Mouse (Mus musculus) hematopoietic stem cell, adult 5-6 weeks (primary cell): Measurements from ENCODE around the gene Cfap99. TPM values are rescaled to one million over a fixed set of nuclear protein-coding genes. Genes with fewer than 3 reads are reported as not detected.

Experiments
- ATAC-seq, 2 experiments: fragments of 125-278 bp in 1 of 2; replicated peaks in 1 of 2; 2 replicates each; pipeline ENCODE4 v1.8.0; 2016 to 2017; ENCODE audit warnings: inconsistent platforms in 2 of 2, mild to moderate bottlenecking in 2 of 2, moderate number of reproducible peaks in 2 of 2, low read depth in 1 of 2, moderate TSS enrichment in 1 of 2; ENCODE audit not compliant: low FRiP score in 2 of 2, poor library complexity in 2 of 2, severe bottlenecking in 2 of 2, insufficient read depth in 1 of 2, low TSS enrichment in 1 of 2
- total RNA-seq: library from RNA; stranded (forward); fragments of 172-1452, 232-1000 nt; gene quantifications from 2 replicates; pipeline ENCODE4 v1.2.3, GENCODE M21; 2017

Gene Cfap99
- total RNA-seq, 1 experiment from 2014 or later = not detected

GRCm38 (mm10) chr5:34298937-34299535 is 10.6 kb downstream of the Cfap99 start:
- no peak for ATAC-seq

DNA sequence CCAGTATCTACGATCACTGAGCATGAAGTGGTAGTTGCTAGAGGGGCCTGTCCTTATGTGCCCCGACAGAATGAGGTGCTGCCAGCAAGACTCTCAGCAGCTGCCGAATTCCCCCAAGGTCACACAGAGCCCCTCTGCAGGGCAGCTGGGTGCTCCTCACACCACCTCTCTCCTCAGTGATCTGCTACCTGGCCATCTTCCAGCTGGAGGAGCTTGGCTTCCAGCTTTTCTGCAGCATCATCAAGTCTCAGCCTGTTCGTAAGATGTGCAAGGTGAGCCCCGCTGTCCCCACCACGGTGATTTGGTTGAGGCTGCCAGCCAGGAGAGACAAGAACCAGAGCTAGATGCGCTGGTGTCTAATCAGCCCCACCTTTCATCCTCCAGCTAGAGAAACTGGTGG is 14.0 kb downstream of the Cfap99 start:
- ATAC-seq = no peak

DNA sequence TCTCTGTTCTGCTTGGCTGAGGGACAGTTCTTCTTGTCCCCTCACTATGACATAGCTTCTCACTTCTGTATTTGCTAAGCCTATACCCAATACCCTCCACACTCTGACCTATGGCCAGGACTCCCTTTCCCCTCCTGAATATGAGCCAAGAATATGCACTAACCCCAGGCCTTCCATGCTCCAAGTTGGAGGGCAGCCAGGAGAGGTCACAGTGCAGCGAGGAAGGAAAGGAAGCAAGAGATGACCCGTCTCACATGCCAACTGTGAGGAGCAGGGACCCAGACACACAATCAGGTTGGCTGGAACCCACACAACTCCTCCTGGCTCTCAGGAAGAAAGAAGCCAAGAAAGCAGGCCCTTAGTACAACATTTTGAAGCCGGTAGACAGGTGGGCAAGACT is 20.6 kb downstream of the Cfap99 start:
- no peak for ATAC-seq

DNA sequence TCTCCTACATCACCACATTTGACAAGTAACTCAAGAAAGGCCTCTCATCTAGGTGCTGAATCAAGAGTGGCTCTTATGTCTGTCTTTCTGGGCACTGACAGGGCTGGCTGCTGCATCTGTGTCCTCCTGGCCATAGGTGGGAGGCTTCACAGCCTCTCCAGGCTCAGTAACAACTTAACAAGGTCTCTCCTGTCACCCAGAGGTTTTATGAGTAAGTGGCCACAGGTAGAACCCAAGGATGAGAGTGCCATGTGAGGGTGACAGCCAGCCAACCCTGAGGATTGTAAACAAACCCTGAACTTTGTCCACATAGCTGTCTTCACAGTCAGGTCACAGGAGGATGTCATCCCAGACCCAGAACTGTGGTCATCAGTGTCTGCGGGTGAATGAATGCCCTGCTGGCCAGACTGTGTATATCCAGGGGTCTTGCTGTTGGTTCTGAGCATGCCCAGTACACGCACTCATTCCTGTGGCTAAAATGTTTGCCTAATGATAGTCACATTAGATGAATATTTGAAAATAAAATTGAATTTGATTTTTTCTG is 31.2 kb downstream of the Cfap99 start:
- no peak for ATAC-seq

DNA sequence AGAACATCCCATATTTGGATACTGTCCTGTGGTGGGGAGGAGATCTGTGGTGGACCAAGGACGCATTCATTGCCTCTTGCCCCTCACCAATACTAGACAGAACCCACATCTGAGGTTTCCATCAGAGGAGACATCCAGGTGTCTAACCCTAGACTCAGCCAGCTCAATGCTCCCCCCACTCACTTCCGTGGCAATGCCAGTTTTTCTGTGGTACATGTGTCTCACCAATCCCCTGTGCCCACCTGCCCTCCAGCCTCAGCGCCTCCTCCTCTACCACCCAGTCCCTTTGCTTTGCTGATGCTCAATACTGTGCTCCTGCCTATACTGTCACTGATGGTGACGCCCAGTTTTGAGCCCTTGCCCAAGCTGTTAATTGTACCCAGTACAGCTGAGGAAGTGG is 32.8 kb downstream of the Cfap99 start:
- ATAC-seq = peak in 1 of 2 experiments; percentile 17; a peak in 1 of 4 replicates

GRCm38 (mm10) chr5:34325286-34325685 is 36.9 kb downstream of the Cfap99 start:
- ATAC-seq = no peak

- ATAC-seq = no peak; a peak in 1 of 4 replicates
Observed at GRCm38 (mm10) chr5:34326249-34326691, 37.9 kb downstream of the Cfap99 start.

GRCm38 (mm10) chr5:34326875-34327576 is 38.6 kb downstream of the Cfap99 start:
- no peak; a peak in 1 of 4 replicates for ATAC-seq

GRCm38 (mm10) chr5:34330136-34330535 is 41.7 kb downstream of the Cfap99 start:
- ATAC-seq = no peak

GRCm38 (mm10) chr5:34334081-34334480 is 45.7 kb downstream of the Cfap99 start:
- ATAC-seq = no peak

- peak in 1 of 2 experiments; percentile 9; a peak in 3 of 4 replicates for ATAC-seq
Observed at GRCm38 (mm10) chr5:34335539-34336096, 47.2 kb downstream of the Cfap99 start.

GRCm38 (mm10) chr5:34336097-34336774 is 47.8 kb downstream of the Cfap99 start, which contains the start of gene Rnf4:
Rnf4 (plus strand) TSS chr5:34336289.
- peak; percentile 91 to 94 for ATAC-seq

- peak; percentile 48 to 62 for ATAC-seq
Observed at GRCm38 (mm10) chr5:34336775-34337450, 48.5 kb downstream of the Cfap99 start.

DNA sequence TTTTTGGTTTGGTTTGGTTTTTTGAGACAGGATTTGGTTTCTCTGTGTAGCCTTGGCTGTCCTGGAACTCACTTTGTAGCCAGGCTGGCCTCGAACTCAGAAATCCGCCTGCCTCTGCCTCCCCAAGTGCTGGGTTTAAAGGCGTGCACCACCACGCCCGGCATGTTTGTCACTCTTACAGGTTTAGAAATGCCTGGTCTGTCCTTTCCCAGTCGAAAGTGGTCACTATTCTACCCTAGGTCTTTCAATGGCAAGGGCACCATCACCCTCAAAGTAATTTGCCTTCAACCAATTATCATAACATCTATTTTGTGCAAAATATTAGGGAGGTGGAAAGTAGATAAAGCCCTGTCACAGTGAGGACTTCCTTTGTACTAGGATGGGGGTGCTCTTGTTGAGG is 51.8 kb downstream of the Cfap99 start:
- ATAC-seq = no peak

GRCm38 (mm10) chr5:34352084-34352631 is 63.8 kb downstream of the Cfap99 start:
- ATAC-seq = no peak

DNA sequence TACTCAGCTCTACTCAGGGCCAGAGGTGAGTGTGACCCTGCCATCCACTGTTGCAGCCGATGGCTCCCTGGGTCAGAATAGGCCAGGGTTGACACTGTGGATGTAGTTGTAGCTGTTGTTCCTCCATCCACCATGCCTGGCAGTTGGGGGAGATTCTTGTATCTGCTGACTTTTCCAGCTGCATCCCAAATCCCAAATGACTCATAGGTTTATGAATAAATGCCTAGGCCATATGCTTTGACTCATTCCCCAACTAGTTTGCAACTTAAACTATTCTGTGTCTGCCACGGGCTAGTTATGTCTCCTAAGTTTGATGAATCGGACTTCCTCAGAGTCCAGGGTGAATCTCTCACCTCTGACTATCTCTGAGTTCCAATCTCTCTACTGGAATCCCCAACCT is 71.9 kb downstream of the Cfap99 start:
- ATAC-seq = no peak

GRCm38 (mm10) chr5:34363115-34363514 is 74.7 kb downstream of the Cfap99 start:
- no peak for ATAC-seq
